Mouse (Mus musculus): Measurements from ENCODE around the gene Phxr2.

Phxr2 gene

DNA sequence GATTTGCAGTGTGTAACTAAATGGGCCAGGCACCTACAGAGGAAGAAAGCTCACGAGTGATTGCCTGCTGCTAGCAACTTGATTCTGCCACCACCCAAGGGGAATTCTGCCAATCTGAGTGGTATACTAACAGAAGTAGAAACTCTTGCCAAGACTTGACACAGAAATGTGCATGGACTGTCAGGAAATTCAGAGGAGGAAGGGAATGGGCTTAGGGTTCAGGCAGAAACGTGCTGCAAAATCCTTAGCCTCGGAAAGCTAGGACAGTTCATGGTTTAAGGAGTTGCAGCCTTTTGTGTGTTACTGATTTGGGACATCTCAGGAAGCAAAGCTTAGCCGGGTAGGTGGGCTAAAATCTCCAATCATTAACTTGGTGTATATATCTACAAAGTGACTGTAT is at the start of gene Phxr2:
Gene Phxr2, minus strand, starts transcription at position 101 of the 400 bp plus-strand sequence.
- no peak for TF ChIP-seq GATA4 (IDR thresholded peaks at IDR 0.05; ENCODE audit: insufficient replicate concordance, low read length)

DNA sequence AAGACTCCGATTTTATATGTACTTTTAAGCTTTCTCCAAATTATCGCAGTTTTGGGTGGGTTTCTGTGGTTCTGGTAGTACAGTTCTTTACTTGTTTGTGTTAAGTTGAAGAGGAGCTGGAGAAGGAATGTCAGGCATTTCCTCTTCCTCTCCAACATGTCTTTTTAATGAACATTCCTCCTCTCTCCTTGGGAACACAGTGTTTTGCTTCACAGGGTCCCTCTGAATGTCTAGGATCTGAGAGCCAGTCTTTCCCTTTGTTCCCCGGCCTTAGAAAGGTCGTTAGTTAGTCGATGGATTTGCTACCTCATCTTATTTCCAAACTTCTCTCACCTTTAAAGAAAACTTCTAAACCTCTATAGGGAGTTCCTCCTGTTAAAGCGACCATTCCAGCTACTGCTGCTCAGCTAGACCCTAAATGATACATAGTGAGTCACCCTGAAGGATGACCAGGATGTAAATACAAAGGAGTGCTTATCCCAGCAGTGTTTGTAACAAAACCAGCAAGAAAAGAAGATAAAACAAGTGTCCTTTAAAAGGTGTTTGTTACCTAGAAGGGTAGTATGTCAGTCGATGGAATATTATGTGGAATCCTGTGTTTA is 46.9 kb upstream of the Phxr2 start:
- no peak for TF ChIP-seq GATA4 (IDR thresholded peaks at IDR 0.05; ENCODE audit: insufficient replicate concordance, low read length)

DNA sequence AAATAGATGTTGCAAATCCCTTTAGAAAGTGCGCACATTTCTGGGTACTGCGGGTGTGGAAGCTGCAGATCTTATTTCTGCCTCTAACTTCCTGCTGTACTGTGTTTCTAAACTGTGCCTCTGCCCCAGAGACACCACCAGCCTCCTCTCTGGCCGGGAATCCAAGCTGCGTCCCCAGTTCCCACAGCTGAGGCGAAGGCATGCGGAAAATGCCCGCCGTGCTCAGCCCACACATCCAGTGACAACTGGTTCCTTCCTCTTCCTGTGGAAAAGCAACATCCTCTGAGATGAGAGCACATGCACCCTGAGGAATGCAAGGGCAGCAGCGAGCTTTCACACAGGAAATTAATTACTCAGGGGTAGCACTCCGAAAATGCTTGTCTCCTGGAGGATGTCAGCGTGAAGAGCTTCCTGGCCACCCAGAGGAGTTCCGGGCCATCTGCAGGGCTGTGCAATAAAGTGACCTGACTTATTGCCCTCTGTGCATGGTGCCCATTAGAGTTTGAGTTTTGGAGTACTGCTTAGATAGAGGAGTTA is 45.9 kb upstream of the Phxr2 start:
- peak; percentile 83; the same call in 1 of the 2 replicates for TF ChIP-seq GATA4 (IDR thresholded peaks at IDR 0.05; ENCODE audit: insufficient replicate concordance, low read length)

DNA sequence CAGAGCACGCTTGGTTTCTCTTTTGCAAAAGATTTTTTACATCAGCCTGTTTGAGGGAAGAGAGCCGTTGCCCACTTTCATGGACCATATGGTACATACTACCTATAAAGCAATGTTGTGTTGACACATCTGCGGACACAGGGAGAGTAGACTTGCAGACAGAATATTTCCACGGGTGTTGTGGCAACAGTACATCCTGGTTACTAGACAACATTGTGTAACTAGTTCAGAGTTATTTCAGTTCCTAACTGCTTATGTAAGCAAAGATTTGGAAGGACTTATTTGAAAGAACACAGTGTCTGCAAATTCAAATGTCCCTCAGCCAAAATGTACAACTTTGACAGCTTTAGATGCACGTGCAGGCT is 43.6 kb upstream of the Phxr2 start:
- no peak for TF ChIP-seq GATA4 (IDR thresholded peaks at IDR 0.05; ENCODE audit: insufficient replicate concordance, low read length)

DNA sequence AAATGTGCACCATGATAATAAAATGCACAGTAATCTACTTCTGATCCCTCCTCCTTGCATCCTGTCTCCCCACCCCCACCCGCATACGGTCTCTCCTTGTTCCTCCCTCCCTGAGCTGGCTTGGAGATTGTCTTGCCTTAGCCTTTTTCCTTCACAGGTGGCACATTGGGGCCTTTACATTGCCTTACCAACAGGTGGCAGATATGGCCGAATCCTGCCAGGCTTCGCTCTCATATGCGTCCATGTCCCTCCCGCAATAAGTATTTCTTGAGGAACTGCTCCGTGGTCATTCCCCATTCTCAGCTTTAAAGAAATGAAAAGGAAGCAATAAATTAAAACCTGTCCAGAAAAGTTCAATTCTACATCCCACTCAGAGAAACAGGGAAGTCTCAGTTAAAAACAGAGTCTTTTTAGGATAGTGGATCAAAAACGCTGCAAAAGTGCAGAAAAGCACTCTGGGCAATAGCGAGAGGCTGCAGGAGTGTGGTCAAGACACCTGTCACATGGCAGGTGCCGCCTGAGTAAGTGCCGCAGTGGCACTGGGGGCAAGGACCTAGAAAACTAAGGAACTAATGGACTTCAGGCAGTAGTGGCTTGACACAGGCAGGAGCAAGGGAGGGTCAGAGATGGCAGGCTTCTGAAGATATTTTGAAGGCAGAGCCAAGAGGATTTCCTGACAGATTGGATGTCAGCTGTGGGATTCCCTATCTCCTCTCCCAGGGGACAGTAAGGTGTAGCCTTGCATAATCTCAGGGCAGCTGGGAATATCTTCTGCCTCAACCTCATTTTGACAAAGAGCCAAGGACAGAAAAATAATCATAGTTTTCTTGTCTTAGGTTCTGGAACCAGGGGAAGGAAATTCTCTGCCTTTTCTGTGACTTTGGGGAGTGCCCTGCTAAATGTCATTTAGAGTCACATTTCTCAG is 43.0 kb upstream of the Phxr2 start:
- TF ChIP-seq GATA4 (IDR thresholded peaks at IDR 0.05; ENCODE audit: insufficient replicate concordance, low read length), result peak; percentile 99

DNA sequence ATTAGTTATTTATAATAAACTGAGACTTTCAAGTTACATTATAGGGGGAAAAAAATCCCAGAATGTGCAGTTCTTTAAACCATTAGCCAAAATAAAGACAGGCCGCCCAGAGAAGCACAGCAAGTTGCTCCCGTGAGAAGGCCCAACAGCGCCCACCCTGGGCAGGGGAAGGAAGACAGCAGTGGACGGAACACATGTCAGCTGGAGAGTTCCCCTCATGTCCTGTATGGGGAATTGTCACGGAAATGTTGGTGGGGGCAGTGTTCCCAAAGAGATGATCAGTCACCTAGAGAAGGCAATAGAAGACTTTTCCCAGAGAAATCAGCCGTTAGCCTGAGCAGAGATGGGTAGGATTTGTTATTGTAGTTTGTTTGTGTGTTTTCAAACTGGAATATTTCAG is 42.3 kb upstream of the Phxr2 start:
- TF ChIP-seq GATA4 (IDR thresholded peaks at IDR 0.05; ENCODE audit: insufficient replicate concordance, low read length), result no peak

DNA sequence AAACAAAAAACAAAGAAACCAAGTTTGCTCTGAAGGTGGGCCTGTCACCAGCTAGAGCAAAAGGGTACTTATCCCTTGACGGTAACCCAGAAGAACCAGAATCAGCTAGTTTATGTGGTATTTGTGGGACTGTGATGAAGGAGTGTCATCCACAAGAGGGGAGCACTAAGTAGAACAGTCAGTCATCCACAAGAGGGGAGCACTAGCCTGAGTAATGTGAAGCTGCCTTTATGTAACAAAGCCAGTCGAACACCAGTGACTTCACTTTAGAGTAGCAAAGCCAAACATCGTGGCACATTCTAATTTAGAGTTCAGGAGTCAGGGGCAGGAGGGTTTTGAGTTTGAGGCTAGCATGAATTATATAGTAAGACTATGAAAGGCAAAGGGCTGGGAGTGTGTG is 40.3 kb upstream of the Phxr2 start:
- TF ChIP-seq GATA4 (IDR thresholded peaks at IDR 0.05; ENCODE audit: insufficient replicate concordance, low read length), result no peak

DNA sequence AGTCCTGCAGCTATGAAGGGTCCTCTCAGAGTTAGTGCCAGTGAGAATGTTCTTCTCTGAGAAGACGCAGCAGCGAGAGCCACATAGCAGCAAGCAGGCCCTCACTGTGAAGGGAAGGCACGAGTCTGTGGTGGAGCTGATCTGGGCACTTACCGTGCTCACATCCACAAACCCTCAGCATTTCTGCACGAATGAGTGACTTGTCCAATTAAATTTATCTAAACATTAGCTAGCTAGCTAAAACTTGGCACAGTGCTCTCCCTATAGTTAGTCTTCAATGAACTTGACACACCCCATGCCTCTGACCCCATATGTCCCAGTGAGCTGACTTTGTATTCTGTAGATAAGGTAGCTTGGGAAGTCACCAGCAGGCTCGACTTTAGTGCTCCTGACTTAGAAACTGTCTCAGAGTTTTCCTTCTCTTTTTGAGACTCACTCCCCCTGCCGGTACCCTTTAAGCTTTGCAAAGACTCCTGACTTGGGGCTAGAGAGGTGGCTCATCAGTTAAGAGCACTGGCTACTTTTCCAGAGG is 39.7 kb upstream of the Phxr2 start:
- TF ChIP-seq GATA4 (IDR thresholded peaks at IDR 0.05; ENCODE audit: insufficient replicate concordance, low read length), result no peak

DNA sequence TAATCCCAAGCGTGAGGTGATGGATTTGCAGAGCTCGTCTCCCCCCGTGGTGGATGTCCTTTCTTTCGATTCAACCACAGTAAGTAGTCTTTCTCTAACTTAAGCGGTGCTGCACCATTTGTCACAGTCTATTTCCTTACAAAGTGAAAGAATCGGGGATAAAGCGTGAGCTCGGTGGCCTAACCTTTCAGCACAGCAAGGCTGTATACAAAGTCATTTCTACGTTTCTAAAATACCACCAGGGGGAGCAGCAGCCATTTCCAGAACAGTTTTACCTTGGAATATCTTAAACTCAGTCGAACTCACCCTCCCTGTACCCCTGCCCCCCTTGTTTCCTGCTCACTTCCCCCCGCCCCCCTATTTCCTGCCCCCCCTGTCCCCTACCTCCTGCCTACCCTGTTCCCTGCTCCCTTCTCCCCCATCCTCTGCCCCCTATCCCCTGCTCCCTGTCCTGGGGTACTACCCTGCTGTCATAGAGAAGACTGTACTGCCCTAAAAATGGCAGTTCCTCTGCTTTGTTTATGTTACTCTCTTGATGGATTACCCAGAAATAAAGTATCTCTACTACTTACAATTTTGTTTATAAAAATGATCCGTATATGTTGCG is 38.8 kb upstream of the Phxr2 start:
- no peak for TF ChIP-seq GATA4 (IDR thresholded peaks at IDR 0.05; ENCODE audit: insufficient replicate concordance, low read length)

DNA sequence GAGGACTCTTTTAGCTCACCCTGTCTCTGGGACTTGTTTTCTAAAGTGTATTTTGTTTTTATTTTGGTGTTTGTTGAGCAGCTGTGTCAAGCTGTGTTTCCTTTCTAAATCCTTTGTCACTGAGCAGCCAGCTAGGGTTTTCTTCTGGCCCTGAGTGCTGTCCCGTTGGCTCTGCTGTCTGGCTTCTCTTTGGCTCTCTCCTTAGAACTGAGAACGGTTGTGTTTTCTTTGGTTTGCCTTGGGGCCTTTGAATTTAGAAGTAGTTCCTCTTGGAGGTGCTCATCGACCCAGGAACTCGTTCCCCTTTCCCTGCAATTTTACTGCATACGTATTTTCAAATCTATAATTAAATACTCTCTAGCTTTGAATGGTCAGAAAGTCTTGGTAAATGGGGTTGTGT is 36.9 kb upstream of the Phxr2 start:
- TF ChIP-seq GATA4 (IDR thresholded peaks at IDR 0.05; ENCODE audit: insufficient replicate concordance, low read length), result no peak

DNA sequence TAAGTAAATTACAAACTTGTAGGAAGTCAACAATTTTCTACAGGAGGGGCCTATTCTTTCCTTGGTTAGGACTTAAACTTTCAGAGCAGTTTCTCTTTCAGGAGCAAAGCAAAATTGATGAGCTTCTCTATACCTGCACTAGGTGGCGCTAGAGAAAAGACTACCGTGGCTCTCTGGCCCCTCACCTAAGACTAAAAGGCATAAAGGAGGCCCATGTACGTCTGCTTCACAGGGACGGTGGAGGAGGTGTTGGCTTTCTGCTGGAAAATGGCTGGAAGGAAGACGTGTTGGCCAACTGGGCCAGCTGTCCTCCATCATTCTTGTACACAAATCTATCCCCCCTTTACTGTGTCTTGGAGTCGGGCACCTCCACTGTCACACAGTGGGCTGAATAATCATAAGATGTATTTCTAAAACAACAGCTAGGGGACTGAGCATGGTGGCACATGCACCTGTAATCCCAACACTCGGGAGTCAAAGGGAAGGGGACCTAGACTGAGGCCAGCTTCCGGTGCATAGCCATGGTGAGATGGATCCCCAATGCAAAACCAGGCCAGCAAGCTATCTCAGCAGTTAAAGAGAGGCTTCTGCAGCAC is 36.0 kb upstream of the Phxr2 start:
- TF ChIP-seq GATA4 (IDR thresholded peaks at IDR 0.05; ENCODE audit: insufficient replicate concordance, low read length), result no peak

DNA sequence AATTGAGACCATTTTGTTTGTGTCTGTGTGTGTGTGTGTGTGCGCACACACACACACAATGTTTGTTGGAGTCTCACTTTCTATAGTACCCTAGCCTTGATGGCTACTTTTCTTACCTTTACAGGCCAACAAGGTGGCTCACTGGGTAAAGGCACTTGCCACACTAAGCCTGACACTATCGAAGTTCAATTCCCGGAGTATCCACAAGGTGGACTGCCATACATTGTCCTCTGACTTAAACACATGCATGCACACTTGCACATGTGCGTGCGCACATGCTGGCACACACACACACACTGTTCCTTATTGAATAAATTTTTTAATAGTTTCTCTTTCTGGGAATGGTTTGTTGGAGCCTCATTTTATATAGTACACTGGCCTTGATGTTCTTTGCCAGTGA is 30.7 kb upstream of the Phxr2 start:
- no peak for TF ChIP-seq GATA4 (IDR thresholded peaks at IDR 0.05; ENCODE audit: insufficient replicate concordance, low read length)

DNA sequence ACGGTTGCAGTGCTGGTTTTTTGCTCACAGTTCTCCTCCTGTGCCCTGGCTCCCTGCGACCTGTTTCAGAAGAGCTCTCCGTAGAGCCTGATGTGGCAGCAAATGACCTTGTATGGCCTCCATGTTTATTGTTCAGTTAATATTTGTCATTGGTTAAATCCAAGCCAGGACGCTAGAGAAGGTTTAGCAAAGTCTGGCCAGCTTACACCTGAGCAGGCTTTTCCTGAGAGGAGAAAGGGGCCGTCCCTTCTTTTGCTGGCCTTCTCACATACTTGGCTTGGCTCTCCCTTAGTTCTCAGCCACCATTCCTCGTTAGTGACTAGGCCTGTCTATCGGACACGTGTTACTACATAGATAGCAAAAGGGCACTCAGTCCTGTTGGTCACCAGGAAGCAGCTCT is 28.5 kb upstream of the Phxr2 start:
- no peak for TF ChIP-seq GATA4 (IDR thresholded peaks at IDR 0.05; ENCODE audit: insufficient replicate concordance, low read length)

DNA sequence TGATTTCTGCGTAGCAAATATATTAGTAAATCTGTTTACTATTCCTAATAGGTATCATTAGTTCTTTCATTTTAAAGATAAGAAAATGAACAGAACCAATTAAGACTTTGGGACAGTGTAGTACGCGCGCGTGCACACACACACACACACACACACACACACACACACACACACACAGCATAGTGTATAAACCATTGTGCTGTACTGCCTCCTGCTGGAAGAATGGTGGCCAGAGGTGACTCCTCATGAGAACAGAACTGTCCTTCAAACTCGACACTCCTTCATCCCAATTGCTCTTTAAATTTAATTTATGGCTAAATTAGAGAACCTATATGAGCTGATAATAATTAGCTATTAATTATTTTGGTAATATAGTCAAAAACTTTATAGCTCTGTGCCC is 25.9 kb upstream of the Phxr2 start:
- no peak for TF ChIP-seq GATA4 (IDR thresholded peaks at IDR 0.05; ENCODE audit: insufficient replicate concordance, low read length)

DNA sequence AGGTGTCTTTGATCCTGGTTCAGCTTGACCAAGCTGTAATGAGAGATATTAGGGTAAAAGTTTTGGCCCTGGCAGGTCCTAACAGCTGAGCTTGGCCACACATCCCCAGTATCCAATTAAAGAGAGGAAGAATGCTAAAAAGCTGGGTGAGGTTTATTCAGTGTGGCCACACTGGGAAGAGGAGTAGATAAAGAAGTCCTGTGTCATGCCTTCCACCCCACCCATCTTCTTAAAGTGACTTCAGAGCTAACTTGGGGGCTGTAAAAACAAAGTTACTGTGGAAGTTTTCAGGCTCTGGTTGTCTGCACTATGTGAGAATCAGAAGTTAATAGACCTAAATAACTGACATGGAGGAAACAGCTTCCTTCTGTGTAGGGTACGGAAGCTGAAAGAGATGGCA is 25.5 kb upstream of the Phxr2 start:
- TF ChIP-seq GATA4 (IDR thresholded peaks at IDR 0.05; ENCODE audit: insufficient replicate concordance, low read length), result no peak

All from liver, adult (tissue).